Mouse (Mus musculus) CH12.LX (cell line): ENCODE data around the gene Hist1h4f. TPM values are rescaled to one million over a fixed set of nuclear protein-coding genes. Genes with fewer than 3 reads are reported as not detected.

Experiments
- DNase-seq: peaks from one replicate; pipeline ENCODE4 v3.0.0-alpha.2; 2013; ENCODE audit errors: extremely low read depth
- H3K27ac ChIP-seq: 2 replicates; pipeline ENCODE4 v1.5.1; 2012; ENCODE audit warnings: low read depth, mild to moderate bottlenecking, control low read depth, moderate library complexity; ENCODE audit not compliant: insufficient read depth
- H3K27me3 ChIP-seq: replicated peaks from 2 replicates; pipeline ENCODE3; 2012; ENCODE audit warnings: inconsistent platforms
- H3K36me3 ChIP-seq, 2 experiments: replicated peaks in 1 of 2; 2 replicates each; pipeline versions ENCODE3 to v1.6.1; 2012; ENCODE audit warnings: inconsistent platforms in 1 of 2, low read length in 1 of 2, mild to moderate bottlenecking in 1 of 2, mixed read lengths in 1 of 2, moderate library complexity in 1 of 2; ENCODE audit not compliant: control insufficient read depth in 1 of 2, insufficient read depth in 1 of 2
- H3K4me1 ChIP-seq, 2 experiments: 2 replicates each; pipeline ENCODE4 v1.6.1; 2012; ENCODE audit warnings: inconsistent platforms in 1 of 2, moderate library complexity in 1 of 2; ENCODE audit not compliant: insufficient read depth in 2 of 2, control insufficient read depth in 1 of 2
- H3K4me2 ChIP-seq: 2 replicates; pipeline ENCODE4 v1.6.1; 2012; ENCODE audit warnings: low read depth, mild to moderate bottlenecking, control low read depth; ENCODE audit not compliant: poor library complexity, insufficient read depth, severe bottlenecking
- H3K4me3 ChIP-seq, 3 experiments: fragments of 150-350 bp in 1 of 3; sonication (generic) in 1 of 3; replicated peaks in 1 of 3; 2 replicates each; pipeline versions ENCODE3 to v1.5.1; 2011 to 2012; ENCODE audit warnings: low read depth in 2 of 3, low read length in 2 of 3, mild to moderate bottlenecking in 2 of 3, moderate library complexity in 2 of 3, control low read depth in 1 of 3, improper control_type of control experiment in 1 of 3, inconsistent platforms in 1 of 3, mixed read lengths in 1 of 3; ENCODE audit not compliant: poor library complexity in 1 of 3
- H3K79me2 ChIP-seq: replicated peaks from 2 replicates; pipeline ENCODE4 v1.6.1; 2012; ENCODE audit warnings: mild to moderate bottlenecking, moderate library complexity; ENCODE audit not compliant: control insufficient read depth, poor library complexity, insufficient read depth, severe bottlenecking; ENCODE audit errors: extremely low read depth
- H3K9ac ChIP-seq: 2 replicates; pipeline ENCODE4 v1.6.1; 2012; ENCODE audit warnings: low read depth, mild to moderate bottlenecking, control low read depth, moderate library complexity; ENCODE audit not compliant: insufficient read depth
- H3K9me3 ChIP-seq: replicated peaks from 2 replicates; pipeline ENCODE3; 2012; ENCODE audit warnings: low read length, inconsistent platforms, mixed read lengths
- BHLHE40 ChIP-seq: IDR thresholded peaks from 2 replicates; pipeline ENCODE4 v1.6.1; 2011; ENCODE audit warnings: mild to moderate bottlenecking, low read depth, low read length, improper control_type of control experiment
- CHD1 ChIP-seq: IDR thresholded peaks from 2 replicates; pipeline ENCODE4 v1.6.1; 2012; ENCODE audit warnings: low read depth, low read length, improper control_type of control experiment, inconsistent platforms
- CHD2 ChIP-seq: IDR thresholded peaks from 2 replicates; pipeline ENCODE4 v1.6.1; 2011; ENCODE audit warnings: low read length, improper control_type of control experiment
- E2F4 ChIP-seq: IDR thresholded peaks from 2 replicates; pipeline ENCODE4 v1.6.1; 2011; ENCODE audit warnings: low read depth, low read length, improper control_type of control experiment; ENCODE audit not compliant: insufficient replicate concordance
- ETS1 ChIP-seq: conservative IDR thresholded peaks from 2 replicates; pipeline ENCODE4 v1.6.1; 2012; ENCODE audit warnings: low read depth, mild to moderate bottlenecking, inconsistent platforms, low read length, improper control_type of control experiment, moderate library complexity
- GABPA ChIP-seq: IDR thresholded peaks from 2 replicates; pipeline ENCODE4 v1.6.1; 2012; ENCODE audit warnings: low read depth, low read length, improper control_type of control experiment, inconsistent platforms; ENCODE audit not compliant: insufficient replicate concordance
- MAFK ChIP-seq: IDR thresholded peaks from 2 replicates; pipeline ENCODE4 v1.6.1; 2011; ENCODE audit warnings: low read length, improper control_type of control experiment; ENCODE audit not compliant: insufficient replicate concordance
- MAX ChIP-seq: IDR thresholded peaks from 2 replicates; pipeline ENCODE4 v1.6.1; 2011; ENCODE audit warnings: low read length, improper control_type of control experiment
- MXI1 ChIP-seq: IDR thresholded peaks from 2 replicates; pipeline ENCODE4 v1.6.1; 2011; ENCODE audit warnings: mild to moderate bottlenecking, low read depth, low read length, improper control_type of control experiment
- NELFE ChIP-seq: IDR thresholded peaks from 2 replicates; pipeline ENCODE4 v1.6.1; 2011; ENCODE audit warnings: low read depth, low read length, improper control_type of control experiment
- PAX5 ChIP-seq: IDR thresholded peaks from 2 replicates; pipeline ENCODE4 v1.6.1; 2012; ENCODE audit warnings: low read length, inconsistent platforms, mixed read lengths
- POLR2A ChIP-seq: IDR thresholded peaks from 2 replicates; pipeline ENCODE4 v1.6.1; 2011; ENCODE audit warnings: low read depth, mild to moderate bottlenecking, improper control_type of control experiment, low read length
- POLR2AphosphoS2 ChIP-seq: IDR thresholded peaks from 2 replicates; pipeline ENCODE4 v1.6.1; 2011; ENCODE audit warnings: low read depth, low read length, improper control_type of control experiment
- RAD21 ChIP-seq: IDR thresholded peaks from 2 replicates; pipeline ENCODE4 v1.6.1; 2011; ENCODE audit warnings: low read depth, mild to moderate bottlenecking, low read length, improper control_type of control experiment, moderate library complexity
- RCOR1 ChIP-seq: conservative IDR thresholded peaks from 2 replicates; pipeline ENCODE4 v1.6.1; 2012; ENCODE audit warnings: low read depth, mild to moderate bottlenecking, inconsistent platforms, low read length, improper control_type of control experiment
- SIN3A ChIP-seq: IDR thresholded peaks from 2 replicates; pipeline ENCODE4 v1.6.1; 2012; ENCODE audit warnings: low read length, improper control_type of control experiment, inconsistent platforms
- TBP ChIP-seq: conservative IDR thresholded peaks from 2 replicates; pipeline ENCODE4 v1.6.1; 2011; ENCODE audit warnings: low read depth, low read length, improper control_type of control experiment
- TCF12 ChIP-seq: IDR thresholded peaks from 2 replicates; pipeline ENCODE4 v1.6.1; 2014; ENCODE audit warnings: low read depth, mild to moderate bottlenecking, inconsistent platforms, low read length, improper control_type of control experiment
- UBTF ChIP-seq: IDR thresholded peaks from 2 replicates; pipeline ENCODE4 v1.6.1; 2012; ENCODE audit warnings: low read depth, mild to moderate bottlenecking, inconsistent platforms, low read length, improper control_type of control experiment, moderate library complexity
- USF1 ChIP-seq: IDR thresholded peaks from 2 replicates; pipeline ENCODE4 v1.6.1; 2014; ENCODE audit warnings: low read depth, mild to moderate bottlenecking, inconsistent platforms, low read length, improper control_type of control experiment
- ZC3H11A ChIP-seq: IDR thresholded peaks from 2 replicates; pipeline ENCODE4 v1.6.1; 2012; ENCODE audit warnings: low read depth, mild to moderate bottlenecking, inconsistent platforms, low read length, improper control_type of control experiment
- ZKSCAN1 ChIP-seq: IDR thresholded peaks from 2 replicates; pipeline ENCODE4 v1.6.1; 2012; ENCODE audit warnings: low read depth, inconsistent platforms, low read length, improper control_type of control experiment, borderline replicate concordance
- ZMIZ1 ChIP-seq: IDR thresholded peaks from 2 replicates; pipeline ENCODE4 v1.6.1; 2012; ENCODE audit warnings: low read depth, mild to moderate bottlenecking, inconsistent platforms, low read length, improper control_type of control experiment
- dilution Hi-C: fragments of 300-500 bp; cut with MboI; formaldehyde crosslinking; loops from 2 replicates; pipeline ENCODE4 v1.14.3; 2020; ENCODE audit warnings: low sequenced_read_pairs; ENCODE audit not compliant: extremely low pct_unique_long_range_greater_than_20kb, extremely low pct_ligation_motif_present
- in situ Hi-C: fragments of 300-500 bp; cut with MboI; formaldehyde crosslinking; loops from 3 replicates; pipeline ENCODE4 v1.14.3; 2019; ENCODE audit warnings: low sequenced_read_pairs, low pct_ligation_motif_present, low pct_unique_long_range_greater_than_20kb, mixed read lengths
- polyA plus RNA-seq: library from polyadenylated mRNA; unstranded; fragments of >175 nt; gene quantifications from 2 replicates; pipeline ENCODE4 v1.2.1, GENCODE M21; 2012; ENCODE audit warnings: low read depth; ENCODE audit not compliant: insufficient read length
- total RNA-seq, 2 experiments: library from RNA; depleted of rRNA; stranded (reverse); fragments of 300-350 nt in 1 of 2; fragments of >200 nt in 1 of 2; gene quantifications; 2 replicates each; pipeline ENCODE4 v1.2.3; 2012 to 2014

Hist1h4f gene
- total and polyA plus RNA-seq, 3 experiments: 9.0 to 4,902 (median 27.1) TPM

DNA sequence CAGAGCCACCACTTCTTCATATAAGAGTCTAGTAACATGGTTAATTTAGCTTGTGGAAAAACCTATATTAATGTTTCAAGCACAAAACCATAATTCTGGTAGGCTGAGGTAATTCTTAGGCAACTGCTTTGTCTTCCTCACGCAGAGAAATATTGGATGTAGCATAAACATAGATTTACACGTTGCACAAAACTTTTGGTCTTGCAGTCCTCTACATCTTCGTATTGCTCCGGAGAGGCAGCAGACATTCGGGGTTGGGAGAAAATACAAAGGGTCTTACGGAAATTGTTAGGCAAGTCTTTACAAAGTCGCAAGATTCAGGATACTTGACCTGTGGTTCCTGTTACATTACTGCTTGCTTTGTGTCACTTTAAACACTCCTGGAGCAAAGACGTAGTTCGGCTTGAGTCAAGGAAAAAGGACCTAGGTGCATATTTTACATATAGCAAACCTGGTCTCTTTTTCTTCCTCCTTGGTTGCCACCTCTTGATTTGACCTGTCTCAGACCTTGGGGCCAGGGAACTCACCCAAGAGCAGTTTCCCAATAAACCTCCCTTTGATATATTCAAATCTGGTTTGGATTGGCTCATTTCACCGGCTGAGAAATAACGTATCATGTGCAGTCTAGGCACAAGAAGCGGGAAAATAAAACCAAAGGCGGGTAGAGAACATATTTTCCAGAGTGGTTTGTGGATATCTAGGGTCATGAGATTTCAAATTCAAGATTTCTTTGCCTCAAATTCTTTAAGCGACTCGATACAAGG is 16.9 kb downstream of the Hist1h4f start:
- no peaks in the 10 kb centered on the region for H3K79me2 ChIP-seq
- in situ Hi-C loops (no loop called here), dilution Hi-C loops (no loop called here)
- peak overlapping the region; percentile 93 for H3K27ac ChIP-seq
- DNase-seq: peak; percentile 86
- H3K9ac ChIP-seq: peak overlapping the region; percentile 100
- H3K4me3 ChIP-seq: peak overlapping the region; percentile 41 to 63 (median 42)
- H3K4me2 ChIP-seq: peak overlapping the region; percentile 98
- H3K9me3 ChIP-seq: no peaks in the 10 kb centered on the region
- no peaks in the 10 kb centered on the region for H3K27me3 ChIP-seq
- peaks cover 9 to 44% of the 10 kb centered on the region in 2 experiments; a peak in 3 of 4 replicates for H3K4me1 ChIP-seq
- TF ChIP-seq PAX5 (no peak), RAD21 (no peak), MAFK (no peak), GABPA (no peak), UBTF (no peak; the same call in 1 of the 2 replicates), MXI1 (no peak; the same call in 1 of the 2 replicates), TCF12 (no peak), RCOR1 (no peak), POLR2A (peak; percentile 51; the same call in 1 of the 2 replicates), POLR2AphosphoS2 (0 out of 2 replicates have a peak, but pooled peaks have one; percentile 72), CHD2 (no peak), E2F4 (no peak), USF1 (no peak), ZC3H11A (no peak), ZMIZ1 (no peak; the same call in none of the 2 replicates), MAX (no peak), SIN3A (no peak), BHLHE40 (no peak), CHD1 (no peak), NELFE (peak; percentile 31), TBP (peak; percentile 58; the same call in 1 of the 2 replicates), ZKSCAN1 (no peak), ETS1 (no peak)
- TF ChIP-seq, all 38 proteins: peak for 4
- no peaks in the 10 kb centered on the region for H3K36me3 ChIP-seq
